Mouse (Mus musculus): Measurements from ENCODE around the gene Bex4.

Bex4 gene

GRCm38 (mm10) chrX:136183107-136183506 is 44.3 kb downstream of the Bex4 start:
- no peak for DNase-seq (ENCODE audit: low spot score in 2 of 2)
